Mouse (Mus musculus): Measurements from ENCODE around the gene Slamf7.

GRCm38 (mm10) chr1:171629168-171629567 is 23.7 kb downstream of the Slamf7 start:
- no peak for TF ChIP-seq CTCF (IDR thresholded peaks at IDR 0.05; ENCODE audit: low read depth, low read length)
- no peak for TF ChIP-seq GATA1 (IDR thresholded peaks at IDR 0.05; ENCODE audit: borderline replicate concordance, low read length)

Measured in G1E (cell line).